Mouse (Mus musculus) adrenal gland, postnatal 14 days (tissue): ENCODE measurements around the gene Serpina9. TPM values are rescaled to one million over a fixed set of nuclear protein-coding genes. Genes with fewer than 3 reads are reported as not detected.

Source experiments
- total RNA-seq: library from RNA; stranded (reverse); gene quantifications from 2 replicates; pipeline ENCODE4 v1.2.3, GENCODE M21; 2021

Gene Serpina9
- total RNA-seq, 1 experiment from 2014 or later: 0.22 TPM

Other genes starting within 250 kb of the Serpina9 start
- gene Serpina1d, start 240.2 kb downstream of the Serpina9 start, total RNA-seq: 24.1 and 393 TPM in 2 replicates
- gene Serpina1b, start 183.4 kb downstream of the Serpina9 start, total RNA-seq: 53.3 and 891 TPM in 2 replicates
- 22.0 and 362 TPM in 2 replicates for gene Serpina1a, start 150.2 kb downstream of the Serpina9 start, total RNA-seq
- 28.0 and 511 TPM in 2 replicates for gene Serpina1c, start 108.9 kb downstream of the Serpina9 start, total RNA-seq
- 11.5 and 101 TPM in 2 replicates for gene Serpina1e, start 54.8 kb downstream of the Serpina9 start, total RNA-seq
- gene Serpina11, start 23.8 kb downstream of the Serpina9 start, total RNA-seq: 0.98 and 14.5 TPM in 2 replicates
- 0.11 and 0.48 TPM in 2 replicates for gene Serpina12, start 30.7 kb upstream of the Serpina9 start, total RNA-seq
- 0.30 TPM in 1 of 2 replicates, not detected in the other for gene Serpina5, start 87.4 kb upstream of the Serpina9 start, total RNA-seq
- not detected in 2 replicates for gene Serpina3a, start 99.0 kb upstream of the Serpina9 start, total RNA-seq
- gene Serpina3b, start 114.2 kb upstream of the Serpina9 start, total RNA-seq: 0.33 TPM in 1 of 2 replicates, not detected in the other
- gene Serpina3c, start 140.1 kb upstream of the Serpina9 start, total RNA-seq: 10.7 and 12.5 TPM in 2 replicates
- 0.67 and 2.2 TPM in 2 replicates for gene Serpina3f, start 200.8 kb upstream of the Serpina9 start, total RNA-seq
- gene Serpina3g, start 222.5 kb upstream of the Serpina9 start, total RNA-seq: 5.2 and 20.1 TPM in 2 replicates
- 0.78 and 1.7 TPM in 2 replicates for gene Serpina3i, start 249.4 kb upstream of the Serpina9 start, total RNA-seq